19 mouse cellular contexts compared by ENCODE assay signal in genomic region chr14:78500578-78500977, GRCm38 (mm10). TPM values are rescaled to one million over a fixed set of nuclear protein-coding genes. Genes with fewer than 3 reads are reported as not detected.
DNase-seq lines count a peak whose midpoint lies in the region; ATAC-seq and TF ChIP-seq lines count a peak whose summit lies in the region.
"Had no signal": no experiment of that assay in that cellular context is flagged by ENCODE, and none has a peak within 500 bp of the region (broad histone marks: within the 10 kb centered on the region; RNA-seq: fewer than 3 reads in every experiment).

No protein-coding gene starts in this region.

- no peak for ATAC-seq in intestine, postnatal 0 days
- ATAC-seq in intestine, embryonic 16.5 days, result no peak
- ATAC-seq in midbrain, postnatal 0 days (ENCODE audit: low FRiP score), result no peak

- H3K4me3 ChIP-seq in intestine, postnatal 0 days (ENCODE audit: low read depth, low read length), result no peak overlapping the region
- no peak overlapping the region for H3K4me3 ChIP-seq in intestine, embryonic 16.5 days (ENCODE audit: low read length)
- no peak overlapping the region for H3K4me3 ChIP-seq in midbrain, postnatal 0 days (ENCODE audit: low read depth, low read length)
- H3K4me3 ChIP-seq in midbrain, embryonic 10.5 days, result no peak overlapping the region
- H3K4me3 ChIP-seq: embryonic facial prominence, embryonic 12.5 days; heart, embryonic 12.5 days; limb, embryonic 10.5 days; liver, embryonic 15.5 days; neural tube, embryonic 13.5 days had no signal

- 75% methylated on average over 3 of the region's 3 CpGs for WGBS in intestine, postnatal 0 days
- WGBS in intestine, embryonic 16.5 days, result 75% methylated on average over 3 of the region's 3 CpGs
- WGBS in midbrain, postnatal 0 days, result 77% methylated on average over 3 of the region's 3 CpGs
- 72% methylated on average over 3 of the region's 3 CpGs for WGBS in midbrain, embryonic 10.5 days

- no peak overlapping the region for H3K4me2 ChIP-seq in intestine, postnatal 0 days (replicated peaks; ENCODE audit: low read depth)
- H3K4me2 ChIP-seq in intestine, embryonic 16.5 days (ENCODE audit: low read depth, low read length), result no peak overlapping the region
- H3K4me2 ChIP-seq in midbrain, postnatal 0 days (ENCODE audit: low read depth, low read length, poor library complexity, severe bottlenecking), result no peak overlapping the region
- H3K4me2 ChIP-seq: embryonic facial prominence, embryonic 12.5 days; heart, embryonic 12.5 days; liver, embryonic 15.5 days; neural tube, embryonic 13.5 days had no signal

- H3K27me3 ChIP-seq in intestine, postnatal 0 days (replicated peaks; ENCODE audit: control insufficient read depth, insufficient read depth, low read length), result no peaks in the 10 kb centered on the region
- no peaks in the 10 kb centered on the region for H3K27me3 ChIP-seq in intestine, embryonic 16.5 days (replicated peaks; ENCODE audit: control insufficient read depth, insufficient read depth, low read length)
- H3K27me3 ChIP-seq in midbrain, postnatal 0 days (ENCODE audit: insufficient read depth, low read length), result no peaks in the 10 kb centered on the region
- H3K27me3 ChIP-seq in midbrain, embryonic 10.5 days (ENCODE audit: low read depth, poor library complexity, severe bottlenecking), result no peaks in the 10 kb centered on the region
- H3K27me3 ChIP-seq: embryonic facial prominence, embryonic 12.5 days; heart, embryonic 12.5 days; liver, embryonic 15.5 days; neural tube, embryonic 13.5 days had no signal

- DNase-seq in midbrain, postnatal 0 days (ENCODE audit: low spot score), result peak; percentile 6
- DNase-seq in midbrain, embryonic 10.5 days (ENCODE audit: low spot score), result no peak
- DNase-seq in R1 (ENCODE audit: low read depth, low spot score), result peak; percentile 76
- DNase-seq in gastrocnemius, adult 18-20 months (ENCODE audit: low spot score), result no peak
- no peak for DNase-seq in lung, postnatal 25 days (ENCODE audit: low spot score)
- DNase-seq: adrenal gland, postnatal 10 days; cerebellum, adult 8-10 months; gastrocnemius, postnatal 25 days; heart, postnatal 4 days; kidney, adult 11 months; right cerebral cortex, postnatal 4 days; thymus, adult 18-20 months had no signal

- peak; percentile 29; the same call in 1 of the 2 replicates for TF ChIP-seq CTCF in intestine, postnatal 0 days (IDR thresholded peaks at IDR 0.05; ENCODE audit: low read depth)
- peak; percentile 40 for TF ChIP-seq CTCF in midbrain, postnatal 0 days (IDR thresholded peaks at IDR 0.05)

- H3K4me1 ChIP-seq in intestine, postnatal 0 days (replicated peaks; ENCODE audit: control insufficient read depth, insufficient read depth, low read length), result no peaks in the 10 kb centered on the region
- H3K4me1 ChIP-seq in intestine, embryonic 16.5 days (ENCODE audit: control insufficient read depth, insufficient read depth, low read length), result no peaks in the 10 kb centered on the region
- H3K4me1 ChIP-seq in midbrain, postnatal 0 days (ENCODE audit: insufficient read depth, low read length), result no peaks in the 10 kb centered on the region
- no peaks in the 10 kb centered on the region for H3K4me1 ChIP-seq in midbrain, embryonic 10.5 days
- H3K4me1 ChIP-seq: embryonic facial prominence, embryonic 12.5 days; limb, embryonic 10.5 days; neural tube, embryonic 13.5 days had no signal

- no peak overlapping the region for H3K9ac ChIP-seq in intestine, postnatal 0 days (ENCODE audit: low read depth, low read length)
- no peak overlapping the region for H3K9ac ChIP-seq in intestine, embryonic 16.5 days (ENCODE audit: low read depth, low read length)
- no peak overlapping the region for H3K9ac ChIP-seq in midbrain, postnatal 0 days (replicated peaks; ENCODE audit: low read length, poor library complexity, severe bottlenecking)
- H3K9ac ChIP-seq: embryonic facial prominence, embryonic 12.5 days; heart, embryonic 12.5 days; liver, embryonic 15.5 days; neural tube, embryonic 13.5 days had no signal

- peaks cover 16% of the 10 kb centered on the region for H3K36me3 ChIP-seq in intestine, postnatal 0 days (ENCODE audit: control insufficient read depth, insufficient read depth)
- peaks cover 8% of the 10 kb centered on the region; the same call in 1 of the 2 replicates for H3K36me3 ChIP-seq in intestine, embryonic 16.5 days (ENCODE audit: control insufficient read depth, insufficient read depth, low read length)
- peaks cover 22% of the 10 kb centered on the region for H3K36me3 ChIP-seq in midbrain, postnatal 0 days (ENCODE audit: insufficient read depth, low read length)
- H3K36me3 ChIP-seq in midbrain, embryonic 10.5 days, result peaks cover 58% of the 10 kb centered on the region

- H3K27ac ChIP-seq in intestine, postnatal 0 days (ENCODE audit: low read depth, low read length), result no peak overlapping the region
- no peak overlapping the region for H3K27ac ChIP-seq in intestine, embryonic 16.5 days (ENCODE audit: low read length)
- no peak overlapping the region for H3K27ac ChIP-seq in midbrain, postnatal 0 days (ENCODE audit: low read depth, low read length)
- H3K27ac ChIP-seq in midbrain, embryonic 10.5 days (replicated peaks), result no peak overlapping the region
- H3K27ac ChIP-seq: embryonic facial prominence, embryonic 12.5 days; limb, embryonic 10.5 days; liver, embryonic 15.5 days; neural tube, embryonic 13.5 days had no signal

- H3K9me3 ChIP-seq in intestine, postnatal 0 days (ENCODE audit: control insufficient read depth), result no peaks in the 10 kb centered on the region
- no peaks in the 10 kb centered on the region for H3K9me3 ChIP-seq in intestine, embryonic 16.5 days (ENCODE audit: control insufficient read depth, low read length)
- H3K9me3 ChIP-seq in midbrain, postnatal 0 days (ENCODE audit: low read length), result no peaks in the 10 kb centered on the region
- H3K9me3 ChIP-seq in midbrain, embryonic 10.5 days (replicated peaks), result no peaks in the 10 kb centered on the region
- H3K9me3 ChIP-seq: embryonic facial prominence, embryonic 12.5 days; heart, embryonic 12.5 days; limb, embryonic 10.5 days; liver, embryonic 15.5 days; neural tube, embryonic 13.5 days had no signal

RNA-seq across cellular contexts. Expression of gene Akap11, which starts 36.0 kb away (rescaled TPM):
- polyA plus RNA-seq in intestine, postnatal 0 days (2015; fragmentation: Nextera tagmentation; extraction: Ambion mirVana), result 7.1 and 8.5 TPM in 2 replicates
- 12.1 and 12.3 TPM in 2 replicates for polyA plus RNA-seq in intestine, embryonic 16.5 days (2015; fragmentation: Nextera tagmentation; extraction: Ambion mirVana)
- total RNA-seq in midbrain, postnatal 0 days (2014; rRNA removed), result 83.0 and 115 TPM in 2 replicates
- 27.4 and 33.5 TPM in 2 replicates for polyA plus RNA-seq in midbrain, postnatal 0 days (2015; fragmentation: Nextera tagmentation; extraction: Ambion mirVana)
- polyA plus RNA-seq in midbrain, embryonic 10.5 days (2016; fragmentation: Nextera tagmentation; extraction: Ambion mirVana), result 15.6 and 17.9 TPM in 2 replicates
- total RNA-seq in gastrocnemius, adult 18-20 months (2021), result 10 to 100 TPM; 19.7 to 25.3 TPM

Comparison
In these comparisons a context has a peak if more than half of its experiments do, and no peak if none do; other contexts are left out.
1. DNase-seq: peak in midbrain, postnatal 0 days (single experiment) and R1 (single experiment); none in midbrain, embryonic 10.5 days (single experiment), gastrocnemius, adult 18-20 months (single experiment) and lung, postnatal 25 days (single experiment).